In genomic region chr1:58091213-58091612, GRCm38 (mm10) we compare ENCODE assay signal across 21 mouse cellular contexts. TPM values are rescaled to one million over a fixed set of nuclear protein-coding genes. Genes with fewer than 3 reads are reported as not detected.
"Had no signal": no experiment of that assay in that cellular context is flagged by ENCODE, and none has a peak within 500 bp of the region (broad histone marks: within the 10 kb centered on the region; RNA-seq: fewer than 3 reads in every experiment).

No protein-coding gene starts in this region.

- H3K4me1 ChIP-seq: midbrain, embryonic 10.5 days; midbrain, embryonic 12.5 days; neural tube, embryonic 13.5 days; neural tube, embryonic 15.5 days had no signal

- H3K27ac ChIP-seq: midbrain, embryonic 10.5 days; midbrain, embryonic 12.5 days; neural tube, embryonic 13.5 days; neural tube, embryonic 15.5 days had no signal

- H3K36me3 ChIP-seq: midbrain, embryonic 10.5 days; midbrain, embryonic 12.5 days; neural tube, embryonic 13.5 days; neural tube, embryonic 15.5 days had no signal

- H3K4me3 ChIP-seq: midbrain, embryonic 10.5 days; midbrain, embryonic 12.5 days; myocyte; neural tube, embryonic 13.5 days; neural tube, embryonic 15.5 days had no signal

- H3K9me3 ChIP-seq: midbrain, embryonic 10.5 days; midbrain, embryonic 12.5 days; neural tube, embryonic 13.5 days; neural tube, embryonic 15.5 days had no signal

- H3K27me3 ChIP-seq: midbrain, embryonic 12.5 days; neural tube, embryonic 13.5 days; neural tube, embryonic 15.5 days had no signal

- DNase-seq: lung, adult 18-20 months; lung, embryonic 14.5 days; lung, postnatal 10 days; lung, postnatal 4 days; midbrain, embryonic 14.5 days; retina, postnatal 1 day; right cerebral cortex, adult 18-20 months; right cerebral cortex, postnatal 25 days; right cerebral cortex, postnatal 4 days; spleen, adult 18-20 months; thymus, adult 18-20 months; thymus, postnatal 14 days; thymus, postnatal 36 days had no signal

- H3K9ac ChIP-seq: lung, embryonic 14.5 days; midbrain, embryonic 12.5 days; neural tube, embryonic 13.5 days; neural tube, embryonic 15.5 days had no signal

- H3K4me2 ChIP-seq: lung, embryonic 14.5 days; midbrain, embryonic 12.5 days; neural tube, embryonic 13.5 days; neural tube, embryonic 15.5 days had no signal

- ATAC-seq: midbrain, embryonic 16.5 days had no signal

RNA-seq across cellular contexts. Expression of gene Aox3, which starts 21.7 kb away (rescaled TPM):
- total RNA-seq: megakaryocyte-erythroid progenitor cell, adult 5-6 weeks had no signal
- polyA plus RNA-seq: myocyte; neural tube, embryonic 11.5 days had no signal
